Mouse (Mus musculus): ENCODE data around the gene Znfx1. TPM values are rescaled to one million over a fixed set of nuclear protein-coding genes. Genes with fewer than 3 reads are reported as not detected.
"Not testable (repeated sequence)": the region's sequence is repeated elsewhere in the genome, so short reads cannot be mapped to it uniquely, and the experiment has no call there.

Znfx1 gene
- total RNA-seq, 2 experiments from 2014 or later = 19.7 to 22.4 TPM

DNA sequence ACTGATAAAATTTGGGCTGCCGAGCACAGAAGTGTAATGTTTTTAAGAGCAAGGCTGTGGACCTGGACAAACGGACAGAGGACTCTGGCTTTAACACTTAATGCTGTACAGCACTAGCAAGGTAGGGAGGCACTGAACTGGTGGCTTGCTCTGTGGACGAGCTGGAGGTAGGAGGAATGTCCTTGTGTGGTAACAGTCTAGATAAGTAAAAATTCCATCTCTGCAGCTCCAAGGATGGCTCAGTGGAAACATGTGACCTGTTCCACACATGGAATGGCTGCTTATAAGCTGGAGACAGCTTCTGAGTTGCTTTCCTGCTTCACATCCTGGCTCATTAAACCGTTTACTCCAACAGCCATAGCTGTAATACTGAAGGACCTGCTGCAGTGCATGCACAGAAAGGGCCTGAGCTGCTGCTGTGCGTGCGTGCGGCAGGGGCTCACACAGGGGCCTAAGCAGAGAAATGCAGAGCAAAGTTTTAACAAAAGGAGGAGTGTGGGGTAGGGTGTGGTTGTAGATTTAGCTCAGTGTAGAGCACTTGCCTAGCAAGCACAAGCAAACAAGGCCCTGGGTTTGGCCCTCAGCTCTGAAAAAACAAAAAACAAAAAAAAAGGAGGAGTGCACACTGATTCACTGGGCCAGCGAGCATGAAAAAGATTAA is 14.0 kb downstream of the Znfx1 start:
- no peak for DNase-seq

DNA sequence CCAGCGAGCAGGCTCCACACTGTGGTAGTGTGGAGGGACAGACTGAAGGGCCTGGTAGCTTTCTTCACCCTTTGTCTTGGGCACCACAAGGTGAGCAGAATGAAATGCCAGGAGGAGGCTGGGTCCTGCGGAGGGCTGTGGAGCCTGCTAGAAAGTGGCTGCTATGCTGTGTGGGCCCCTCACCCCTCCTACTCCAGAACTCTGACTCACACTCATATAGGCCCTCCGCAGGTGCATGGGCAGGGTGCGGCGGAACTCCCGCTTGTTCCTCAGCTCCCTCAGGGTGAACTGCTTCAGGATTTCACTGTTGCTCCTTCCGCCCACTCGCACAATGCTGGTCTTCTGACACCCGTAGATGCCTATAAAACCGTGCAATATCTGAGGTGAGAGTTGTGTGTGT is 14.6 kb downstream of the Znfx1 start:
- no peak for DNase-seq

DNA sequence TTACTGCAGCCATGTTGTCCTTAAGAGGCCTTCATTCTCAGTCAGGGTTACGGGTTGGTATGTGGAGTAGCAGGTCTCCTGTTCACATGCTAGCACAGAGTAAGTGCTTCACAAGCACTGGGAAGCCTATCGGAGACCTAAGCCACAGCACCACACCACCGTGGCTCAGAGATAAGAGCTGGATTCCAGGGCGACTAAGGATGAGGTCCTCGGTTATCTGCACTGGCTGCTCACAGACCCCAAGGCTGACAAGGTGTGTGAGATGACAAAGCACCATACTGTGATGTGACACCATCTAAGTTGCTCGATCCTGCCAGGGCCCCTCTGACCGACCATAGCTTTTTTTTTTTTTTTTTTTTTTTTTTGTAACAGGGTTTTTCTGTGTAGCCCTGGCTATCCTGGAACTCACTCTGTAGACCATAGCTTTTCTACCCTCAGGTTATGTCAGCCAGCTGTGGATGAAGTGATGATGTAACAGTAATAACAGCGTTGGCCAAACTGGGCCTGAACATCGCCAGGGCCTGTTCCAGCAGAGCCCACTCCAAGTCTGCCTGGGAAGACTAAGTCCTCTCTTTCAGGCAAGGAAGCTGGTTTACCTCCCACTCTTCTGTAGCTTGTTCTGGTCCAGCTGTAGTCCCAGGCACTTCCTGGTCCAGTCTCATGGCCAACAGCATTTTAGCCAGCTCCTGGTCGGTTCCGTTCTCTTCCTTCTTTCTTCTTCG is 19.3 kb downstream of the Znfx1 start:
- DNase-seq = no peak

DNA sequence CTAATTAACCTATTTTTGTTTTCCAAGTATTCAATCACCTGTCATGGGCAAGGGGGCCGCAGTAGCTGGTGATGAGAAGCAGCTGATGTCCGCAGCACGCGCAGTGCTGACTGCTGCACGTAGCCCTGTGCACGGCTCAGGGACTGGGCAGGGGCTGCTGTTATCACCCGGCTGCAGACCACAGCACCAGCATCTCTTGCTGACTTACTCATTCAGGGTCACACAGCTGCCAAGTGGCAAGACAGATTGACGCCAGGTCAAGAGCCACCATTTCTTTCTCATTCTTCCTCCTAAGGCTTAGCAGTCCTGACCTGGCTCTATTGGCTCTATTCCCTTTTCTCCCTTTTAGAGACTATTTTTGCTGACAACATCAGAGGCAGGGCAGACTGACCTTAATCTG is 23.4 kb downstream of the Znfx1 start:
- DNase-seq = no peak

DNA sequence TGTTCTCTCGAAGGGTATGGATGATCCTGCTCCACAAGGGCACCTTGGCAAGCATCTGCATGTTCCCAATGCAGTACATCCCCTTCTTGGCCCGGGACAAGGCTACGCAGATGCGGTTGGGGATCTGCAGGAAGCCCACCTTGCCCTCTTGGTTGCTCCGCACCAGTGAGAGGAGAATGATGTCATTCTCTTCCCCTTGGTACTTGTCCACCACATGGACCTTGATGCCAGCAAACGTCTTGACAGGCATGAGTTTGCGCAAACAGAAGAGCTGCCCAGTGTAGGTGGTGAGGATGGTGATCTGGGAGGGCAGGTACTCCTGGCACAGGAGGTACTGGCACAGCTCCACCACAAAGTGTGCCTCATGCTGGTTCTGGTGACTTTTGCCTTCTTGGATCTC is 24.1 kb downstream of the Znfx1 start:
- DNase-seq = no peak

DNA sequence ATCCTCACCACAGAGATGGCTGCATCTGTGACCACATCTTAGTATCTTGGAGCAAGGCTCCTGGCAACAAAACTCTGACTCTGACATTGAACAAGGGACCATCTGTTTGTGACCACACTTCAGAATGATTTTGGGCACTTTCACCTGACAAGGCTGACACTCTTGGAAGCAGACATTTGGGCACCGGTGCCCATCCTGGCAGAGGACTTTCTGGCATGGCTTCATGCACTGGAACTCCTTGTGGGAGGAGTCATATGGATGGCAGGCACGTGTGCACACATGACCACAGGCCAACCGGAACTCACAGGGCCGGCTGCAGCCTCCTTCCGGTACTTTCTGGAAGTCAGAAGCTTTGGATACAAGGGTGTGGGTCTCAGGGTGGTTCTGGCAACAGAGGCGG is 24.5 kb downstream of the Znfx1 start:
- no peak for DNase-seq

DNA sequence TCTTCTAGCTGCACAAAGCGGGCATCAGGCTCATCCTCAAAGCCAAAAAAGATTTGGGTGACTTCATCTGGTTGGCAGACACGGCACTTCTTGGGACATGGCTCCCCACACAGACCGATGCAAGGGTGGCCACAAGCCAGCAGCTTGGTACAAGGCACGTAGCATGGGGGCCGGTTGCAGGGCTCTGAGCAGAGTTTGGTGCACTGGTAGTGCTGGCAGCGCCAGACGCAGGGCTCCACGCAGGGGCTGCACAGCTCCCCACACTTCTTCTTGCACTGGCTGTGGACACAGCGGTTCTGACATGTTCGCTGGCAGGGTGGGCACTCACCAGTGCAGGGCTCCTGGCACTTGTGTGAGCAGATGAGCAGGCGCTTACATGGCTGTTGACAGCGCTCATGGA is 25.1 kb downstream of the Znfx1 start:
- no peak for DNase-seq

DNA sequence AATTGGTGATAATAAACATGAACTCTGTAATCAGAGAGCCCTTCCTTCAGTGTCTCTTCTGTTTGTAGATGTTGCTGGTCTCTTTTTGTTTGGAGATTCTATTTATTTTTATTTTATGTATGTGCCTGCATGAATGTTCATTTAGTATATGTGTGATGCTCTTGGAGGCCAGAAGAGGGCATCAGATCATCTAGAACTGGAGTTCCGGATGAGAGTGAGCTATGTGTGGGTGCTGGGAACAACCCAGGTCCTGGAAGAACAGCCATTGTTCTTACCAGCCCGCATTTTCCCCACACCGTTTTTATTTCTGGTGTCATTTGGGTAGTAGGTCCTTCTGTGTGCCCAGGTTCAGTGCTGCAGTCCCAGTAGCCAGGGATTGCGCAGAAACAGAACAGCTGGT is 32.3 kb downstream of the Znfx1 start:
- DNase-seq = no peak

DNA sequence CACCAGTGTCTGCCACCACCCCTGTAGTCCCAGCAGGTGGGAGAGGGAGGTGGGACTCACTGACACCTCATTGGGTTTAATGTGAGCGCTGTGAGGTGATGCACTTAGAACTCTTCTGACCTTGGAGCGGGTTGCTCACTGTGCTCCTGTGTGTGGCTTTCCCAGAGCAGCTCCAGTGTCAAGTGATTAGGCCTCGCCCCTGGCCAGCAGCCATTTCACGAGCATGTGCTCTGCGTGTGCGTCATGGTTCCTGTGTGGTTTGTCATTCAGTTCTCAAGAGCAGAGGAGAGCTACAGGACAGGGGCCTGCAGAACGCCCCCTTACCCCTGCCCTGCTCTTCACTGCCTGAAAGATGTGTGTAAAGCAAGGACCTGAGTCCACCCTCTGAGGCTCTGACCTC is 34.3 kb downstream of the Znfx1 start:
- peak; percentile 48 for DNase-seq

DNA sequence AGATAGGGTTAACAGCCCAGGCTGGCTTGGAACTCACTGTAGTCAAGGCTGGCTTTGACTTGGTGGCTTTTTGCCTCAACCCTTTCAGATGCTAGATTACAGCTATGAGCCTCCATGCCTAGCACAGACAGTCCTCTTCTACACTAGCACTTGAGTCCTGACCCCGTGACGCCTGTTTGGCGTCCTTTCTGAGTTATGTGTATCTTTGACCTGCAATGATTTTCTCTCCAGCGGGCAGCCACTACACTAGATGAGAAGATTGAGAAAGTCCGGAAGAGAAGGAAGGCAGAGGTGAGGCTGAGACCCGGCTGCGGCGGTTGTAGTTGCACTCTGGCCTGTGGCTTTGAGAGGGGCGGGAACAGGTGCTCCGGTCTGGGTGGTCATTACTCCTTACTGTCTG is 43.4 kb downstream of the Znfx1 start:
- no peak for DNase-seq

DNA sequence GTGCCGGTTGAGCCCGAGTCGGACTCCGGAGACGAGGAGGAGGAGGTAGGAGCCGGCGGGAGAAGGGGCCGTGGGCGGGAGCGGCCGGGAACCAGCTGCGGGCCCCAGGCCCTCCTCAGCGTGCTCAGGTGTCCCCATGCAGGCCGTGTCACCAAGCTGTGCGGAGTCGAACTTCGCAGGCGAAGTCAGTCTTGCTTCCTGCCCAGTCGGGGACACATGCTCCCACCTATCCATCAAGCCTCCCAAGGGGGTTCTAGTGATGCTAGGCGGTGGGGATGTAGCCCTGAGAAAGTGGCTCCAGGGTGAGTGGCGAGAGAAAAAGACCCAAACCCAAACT is 47.5 kb downstream of the Znfx1 start:
- no peak for DNase-seq

DNA sequence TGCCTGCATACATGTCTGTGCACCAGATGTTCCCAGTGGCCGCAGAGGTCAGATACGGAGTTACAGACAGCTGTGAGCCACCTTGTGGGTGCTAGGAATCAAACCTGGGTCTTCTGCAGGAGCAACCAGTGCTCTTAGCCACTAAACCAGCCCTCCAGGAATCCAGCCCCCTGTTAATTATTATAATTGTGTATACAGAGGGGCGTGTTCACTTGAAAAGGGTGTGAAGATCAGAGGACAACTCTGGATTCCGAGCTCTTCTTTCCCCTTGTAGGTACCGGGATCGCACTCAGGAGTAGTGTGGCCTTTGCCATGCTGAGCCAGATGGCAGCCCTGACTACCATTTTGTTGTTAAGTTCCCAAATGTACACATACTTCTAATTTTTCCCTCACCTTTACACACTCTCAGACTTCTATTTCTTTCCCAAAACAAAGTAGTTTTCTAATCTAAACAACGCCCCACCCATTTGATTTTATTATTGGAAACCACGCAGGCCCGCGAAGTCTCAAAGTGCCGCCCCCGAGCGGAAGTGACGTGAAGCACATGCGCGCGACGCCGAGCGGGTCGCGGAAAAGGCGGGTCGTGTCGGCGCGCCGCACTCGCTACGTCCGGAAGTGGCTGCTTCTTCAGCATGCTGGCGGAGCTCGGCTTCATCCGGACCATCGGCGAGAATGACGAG is 48.0 kb downstream of the Znfx1 start, which contains the start of gene Ddx27:
Ddx27 (plus strand) TSS at position 492 of the 680 bp plus-strand sequence.
- DNase-seq = peak; percentile 94

DNA sequence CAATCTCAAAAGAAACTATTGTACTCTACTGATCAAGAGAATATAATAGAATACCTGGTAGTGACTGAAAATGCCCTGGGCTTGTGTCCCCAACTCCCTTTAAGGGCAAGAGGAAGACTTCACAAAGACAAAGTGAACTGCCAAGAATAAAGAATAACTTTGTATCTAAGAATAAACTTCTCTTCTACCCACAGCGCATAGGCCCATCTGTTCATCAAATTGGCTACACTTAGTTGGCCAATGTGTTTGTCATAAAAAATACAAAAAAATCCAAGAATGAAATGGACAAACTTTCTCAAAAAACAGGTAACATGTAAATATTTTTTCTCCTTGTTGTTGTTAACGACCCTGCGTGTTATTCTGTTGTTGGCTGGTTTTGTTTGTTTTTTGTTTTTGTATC is 52.3 kb downstream of the Znfx1 start:
- DNase-seq = no peak

DNA sequence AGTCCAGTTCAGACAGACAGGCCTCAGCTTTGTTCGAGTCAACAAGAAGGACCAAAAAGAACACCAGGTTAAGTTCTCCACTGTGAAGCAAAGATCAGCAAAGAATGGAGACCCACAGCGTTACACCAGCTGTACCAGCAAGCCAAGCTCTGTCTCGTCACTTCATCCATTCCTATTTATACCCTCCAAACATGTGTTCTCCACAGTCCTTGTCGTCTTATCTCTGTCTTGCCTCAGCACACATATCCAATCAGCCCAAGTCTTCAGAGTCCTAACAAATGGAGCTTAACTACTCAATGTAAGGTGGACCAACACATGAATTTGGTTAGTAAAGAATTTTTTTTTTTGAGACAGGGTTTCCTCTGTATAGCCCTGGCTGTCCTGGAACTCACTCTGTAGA is 53.3 kb downstream of the Znfx1 start:
- no peak for DNase-seq

DNA sequence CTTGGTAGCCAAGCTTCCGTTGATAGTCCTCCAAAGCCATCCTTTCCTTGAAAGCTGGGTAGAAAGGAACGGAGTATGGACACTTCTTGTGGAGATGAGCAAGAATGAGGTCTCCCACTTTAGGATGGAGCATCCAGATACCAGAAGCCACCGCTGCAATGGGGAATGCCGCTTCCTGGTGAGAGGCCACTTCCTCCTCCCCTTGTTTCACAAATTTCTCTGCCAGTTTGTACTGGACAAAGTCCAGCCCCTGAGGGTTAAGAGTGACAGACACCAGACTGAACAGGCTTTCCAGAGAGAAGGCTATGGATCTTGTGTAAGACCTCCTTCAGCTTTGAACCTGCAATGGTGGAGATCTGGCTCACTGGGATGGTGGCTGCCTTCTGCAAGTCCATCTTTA is 55.2 kb downstream of the Znfx1 start:
- DNase-seq = not testable (repeated sequence)

DNA sequence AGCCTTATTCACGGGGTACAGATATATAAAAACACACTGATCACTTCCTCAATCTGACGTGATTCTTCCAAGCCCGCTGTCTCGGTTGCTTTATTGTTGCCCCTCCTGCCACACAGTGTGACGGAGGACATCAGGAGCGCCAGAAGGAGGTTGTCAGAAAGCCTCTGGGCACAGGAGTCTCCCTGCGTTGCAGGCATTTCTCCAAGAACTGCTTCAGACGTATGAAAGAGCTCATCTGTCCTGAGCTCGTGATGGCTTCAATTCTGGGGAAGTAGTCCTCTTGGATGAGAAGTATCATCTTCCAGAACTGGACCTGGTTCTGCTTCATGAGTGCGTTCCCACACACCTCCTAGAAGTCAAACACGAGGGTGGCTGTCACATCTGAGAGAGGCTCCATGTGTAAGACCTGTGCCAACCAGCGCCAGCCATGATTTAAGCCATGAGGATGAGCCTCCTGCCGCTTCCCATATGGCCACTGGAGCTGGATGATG is 55.8 kb downstream of the Znfx1 start:
- no peak for DNase-seq

DNA sequence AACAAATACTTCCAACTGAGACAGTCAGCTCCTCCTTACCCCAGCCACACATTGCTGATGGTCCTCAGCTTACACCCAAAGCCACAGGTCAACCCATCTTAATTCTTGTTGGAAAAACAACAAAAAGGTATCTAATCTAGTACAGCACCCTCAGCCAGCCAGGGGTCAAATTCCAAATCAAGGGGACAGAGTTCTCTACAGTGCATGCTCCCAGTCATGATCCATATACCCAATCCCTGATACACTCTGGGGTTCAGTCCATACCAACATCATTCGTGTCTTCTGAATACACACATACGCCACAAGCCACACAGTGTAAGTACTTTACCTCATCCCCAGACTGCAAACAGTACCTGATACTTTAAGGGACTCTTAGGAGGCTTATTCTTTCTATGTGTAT is 56.5 kb downstream of the Znfx1 start:
- no peak for DNase-seq

DNA sequence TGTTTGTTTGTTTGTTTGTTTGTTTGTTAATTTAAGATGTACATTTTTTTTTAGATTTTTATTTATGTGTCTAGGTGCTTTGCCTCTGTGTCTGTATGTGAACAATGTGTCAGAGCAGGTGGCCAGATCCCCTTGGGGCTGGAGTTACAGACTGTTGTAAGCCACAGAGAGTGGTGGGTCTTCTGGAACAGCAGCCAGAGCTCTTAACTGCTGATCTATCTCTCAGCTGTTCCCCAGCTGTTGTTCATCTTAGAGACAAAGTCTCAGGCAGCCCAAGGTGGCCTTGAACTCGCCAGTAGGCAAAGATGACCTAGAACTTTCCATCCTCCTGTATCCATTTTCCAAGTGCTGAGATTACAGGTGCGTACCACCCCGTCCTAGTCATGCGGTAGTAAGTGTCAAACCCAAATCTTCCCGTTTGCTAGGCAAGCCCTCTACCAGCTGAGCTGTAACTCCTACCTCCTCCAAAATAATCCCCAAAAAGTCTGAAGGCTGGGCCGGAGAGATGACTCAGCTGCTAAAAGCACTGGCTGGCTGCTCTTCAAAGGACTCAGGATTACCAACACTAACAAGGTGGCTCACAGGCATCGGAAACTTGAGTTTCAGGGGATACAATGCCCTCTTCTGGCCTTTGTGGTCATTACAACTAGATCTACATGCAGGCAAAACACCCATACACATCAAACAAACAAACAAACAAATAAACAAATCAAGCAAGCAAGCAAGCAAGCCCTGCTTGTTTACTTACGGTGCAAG is 58.5 kb downstream of the Znfx1 start:
- DNase-seq = peak; percentile 74

DNA sequence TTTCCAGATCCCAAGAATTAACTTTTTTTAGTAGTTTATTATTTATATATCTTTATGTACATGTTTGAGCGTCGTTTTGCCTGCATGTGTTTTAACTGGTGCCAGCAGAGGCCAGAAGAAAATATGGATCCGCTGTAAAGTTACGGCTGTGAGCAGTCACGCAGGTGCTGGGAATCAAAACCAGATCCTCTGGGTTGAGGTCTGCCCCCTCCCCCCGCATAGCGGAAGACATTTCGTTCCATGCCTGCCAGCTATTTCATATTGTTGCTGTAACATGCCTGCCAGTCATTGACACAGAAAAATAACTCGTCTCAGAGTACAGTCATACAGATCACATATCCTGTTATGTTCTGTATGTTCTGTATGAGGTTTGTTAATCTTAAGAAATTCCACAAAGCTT is 61.3 kb downstream of the Znfx1 start:
- no peak for DNase-seq

DNA sequence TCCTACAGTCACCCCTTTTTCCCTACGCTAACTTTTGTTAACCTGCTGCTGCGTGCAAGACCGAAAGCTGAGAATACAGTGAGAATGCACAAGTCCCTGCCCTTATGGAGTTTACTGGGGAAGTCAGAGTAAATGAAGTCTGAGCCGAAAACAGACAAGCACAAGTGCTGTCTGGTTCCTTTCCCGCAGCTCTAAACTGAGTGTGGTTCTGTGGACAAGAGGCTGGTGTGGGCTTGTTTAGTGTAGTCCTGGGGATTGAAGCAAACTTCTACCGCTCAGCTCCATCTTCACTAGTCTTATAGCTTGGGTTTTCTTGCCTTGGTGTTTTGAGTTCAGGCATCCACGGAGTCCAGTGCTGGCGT is 66.3 kb downstream of the Znfx1 start:
- DNase-seq = no peak

DNA sequence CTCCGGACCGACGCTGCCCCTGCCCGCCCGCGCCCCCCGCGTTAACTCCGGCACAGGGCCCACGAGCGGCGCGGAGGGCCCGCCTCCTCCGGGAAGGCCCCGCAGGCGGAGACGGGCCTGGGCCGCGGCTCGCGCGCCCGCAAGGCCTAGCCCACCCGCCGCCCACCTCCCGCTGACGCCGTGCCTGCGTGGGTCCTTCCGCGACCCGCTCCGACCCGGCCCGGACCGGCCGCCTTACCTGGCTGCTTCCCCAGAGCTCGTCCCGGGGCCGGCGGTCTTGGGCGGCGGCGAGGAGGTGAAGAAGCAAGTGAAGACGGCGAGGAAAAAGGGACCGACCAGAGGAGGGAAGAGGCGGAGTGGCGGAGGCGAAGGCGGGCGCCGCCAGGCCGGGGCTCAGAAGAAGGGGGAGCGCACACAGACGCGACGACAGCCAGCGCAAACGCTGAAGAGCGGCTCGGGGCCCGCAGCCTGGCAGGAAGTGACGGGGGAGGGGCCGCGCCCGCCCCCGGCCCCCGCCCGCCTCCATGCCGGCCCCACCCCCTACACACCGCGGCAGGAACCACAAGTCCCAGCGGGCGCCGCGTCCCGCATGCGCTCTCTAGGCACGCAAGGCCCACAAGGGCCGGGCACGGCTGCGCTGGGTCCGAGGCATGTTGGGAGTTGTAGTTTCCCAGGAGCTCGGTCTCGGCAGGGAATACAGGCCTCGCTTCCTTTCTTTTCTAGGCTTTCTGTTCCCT is 66.9 kb downstream of the Znfx1 start, which contains the start of gene Stau1:
Stau1 (minus strand) TSS at position 504 of the 737 bp plus-strand sequence.
- DNase-seq = peak; percentile 97
